Mouse (Mus musculus) central nervous system, embryonic 11.5 days (tissue): ENCODE data around the gene Mcoln1. TPM values are rescaled to one million over a fixed set of nuclear protein-coding genes. Genes with fewer than 3 reads are reported as not detected.

ENCODE experiments used
- polyA plus RNA-seq: library from polyadenylated mRNA; depleted of rRNA; stranded (reverse); fragments of >200 nt; gene quantifications from 2 replicates; pipeline ENCODE4 v1.2.3, GENCODE M21; 2012; rRNA removed

Mcoln1 gene
- polyA plus RNA-seq = 127 and 133 TPM in 2 replicates

GRCm38 (mm10) chr8:3500235-3501090 lies at the start of gene Mcoln1:
TSS of gene Mcoln1 (plus strand) at chr8:3500457.

GRCm38 (mm10) chr8:3467006-3467885 lies 33.0 kb upstream of the Mcoln1 start, which contains the start of gene Pex11g:
TSS of gene Pex11g (minus strand) at chr8:3467680.

GRCm38 (mm10) chr8:3470562-3470961 lies 29.7 kb upstream of the Mcoln1 start, which contains the start of gene Tex45:
TSS of gene Tex45 (plus strand) at chr8:3470862.

GRCm38 (mm10) chr8:3492901-3493844 lies 7.1 kb upstream of the Mcoln1 start, which contains the start of gene Zfp358:
TSS of gene Zfp358 (plus strand) at chr8:3493138.

GRCm38 (mm10) chr8:3515260-3515671 lies 15.0 kb downstream of the Mcoln1 start, which contains the start of gene Pnpla6:
TSS of gene Pnpla6 (plus strand) at chr8:3515384.

Other genes starting within 250 kb of the Mcoln1 start
- 13.0 and 14.9 TPM in 2 replicates for gene Insr, start 220.8 kb upstream of the Mcoln1 start, polyA plus RNA-seq
- gene A430078G23Rik, start 147.0 kb upstream of the Mcoln1 start, polyA plus RNA-seq = 0.09 TPM in 1 of 2 replicates, not detected in the other
- gene Arhgef18, start 107.5 kb upstream of the Mcoln1 start, polyA plus RNA-seq = 23.7 and 31.7 TPM in 2 replicates
- gene Pex11g, start 32.8 kb upstream of the Mcoln1 start, polyA plus RNA-seq = 2.8 and 5.1 TPM in 2 replicates
- gene Tex45, start 29.6 kb upstream of the Mcoln1 start, polyA plus RNA-seq = 0.17 TPM in 1 of 2 replicates, not detected in the other
- 65.4 and 81.6 TPM in 2 replicates for gene Zfp358, start 7.3 kb upstream of the Mcoln1 start, polyA plus RNA-seq
- gene Pnpla6, start 14.9 kb downstream of the Mcoln1 start, polyA plus RNA-seq = 32.3 and 37.8 TPM in 2 replicates
- gene C330021F23Rik, start 67.5 kb downstream of the Mcoln1 start, polyA plus RNA-seq = 4.3 and 5.4 TPM in 2 replicates
- 21.2 and 22.0 TPM in 2 replicates for gene Camsap3, start 86.8 kb downstream of the Mcoln1 start, polyA plus RNA-seq
- gene Xab2, start 120.9 kb downstream of the Mcoln1 start, polyA plus RNA-seq = 66.9 and 67.5 TPM in 2 replicates
- gene Pet100, start 121.1 kb downstream of the Mcoln1 start, polyA plus RNA-seq = 69.2 and 71.1 TPM in 2 replicates
- gene Pcp2, start 125.1 kb downstream of the Mcoln1 start, polyA plus RNA-seq = 1.6 TPM in 1 of 2 replicates, not detected in the other
- 36.9 and 53.7 TPM in 2 replicates for gene Stxbp2, start 130.5 kb downstream of the Mcoln1 start, polyA plus RNA-seq
- gene Retn, start 155.3 kb downstream of the Mcoln1 start, polyA plus RNA-seq = 0.14 and 0.26 TPM in 2 replicates
- gene Mcemp1, start 165.3 kb downstream of the Mcoln1 start, polyA plus RNA-seq = 0.08 and 0.21 TPM in 2 replicates
- gene Fcor, start 171.9 kb downstream of the Mcoln1 start, polyA plus RNA-seq = 3.5 and 7.5 TPM in 2 replicates
- 34.4 and 42.6 TPM in 2 replicates for gene Trappc5, start 175.8 kb downstream of the Mcoln1 start, polyA plus RNA-seq
- not detected in 2 replicates for gene Fcer2a, start 193.7 kb downstream of the Mcoln1 start, polyA plus RNA-seq
- 0.27 and 0.36 TPM in 2 replicates for gene Clec4g, start 220.2 kb downstream of the Mcoln1 start, polyA plus RNA-seq
- gene Cd209a, start 248.5 kb downstream of the Mcoln1 start, polyA plus RNA-seq = not detected in 2 replicates